Mouse (Mus musculus): ENCODE measurements around the gene Krtap19-1.

- TF ChIP-seq EP300 (IDR thresholded peaks at IDR 0.05) (no peak), CTCF (IDR thresholded peaks at IDR 0.05) (no peak)
Measured at GRCm38 (mm10) chr16:88896357-88896756, 27.1 kb upstream of the Krtap19-1 start, which contains the start of gene Krtap19-5.

Measured in lung, postnatal 0 days (tissue).